Mouse (Mus musculus) gastrocnemius, postnatal 4 days (tissue): Measurements from ENCODE around the gene Acvrl1. TPM values are rescaled to one million over a fixed set of nuclear protein-coding genes. Genes with fewer than 3 reads are reported as not detected.

Experiments used
- DNase-seq, 2 experiments: peaks; one replicate each; pipeline ENCODE4 v3.0.0; 2021 to 2022; ENCODE audit warnings: low spot score in 2 of 2, mixed read lengths in 2 of 2
- microRNA-seq: library from miRNA; unstranded; fragments of <30 nt; microRNA quantifications from one replicate; pipeline ENCODE4 v1.2.0, GENCODE M21; 2021
- total RNA-seq, 2 experiments: library from RNA; stranded (reverse); gene quantifications; 2 replicates each; pipeline ENCODE4 v1.2.3; 2021

Gene Acvrl1
- total RNA-seq, 2 experiments from 2014 or later: 24.6 to 28.1 TPM

- DNase-seq: no peak
Observed at GRCm38 (mm10) chr15:101189981-101190761, 61.8 kb downstream of the Acvrl1 start.

- DNase-seq: no peak
Observed at GRCm38 (mm10) chr15:101190762-101191150, 62.4 kb downstream of the Acvrl1 start.

DNA sequence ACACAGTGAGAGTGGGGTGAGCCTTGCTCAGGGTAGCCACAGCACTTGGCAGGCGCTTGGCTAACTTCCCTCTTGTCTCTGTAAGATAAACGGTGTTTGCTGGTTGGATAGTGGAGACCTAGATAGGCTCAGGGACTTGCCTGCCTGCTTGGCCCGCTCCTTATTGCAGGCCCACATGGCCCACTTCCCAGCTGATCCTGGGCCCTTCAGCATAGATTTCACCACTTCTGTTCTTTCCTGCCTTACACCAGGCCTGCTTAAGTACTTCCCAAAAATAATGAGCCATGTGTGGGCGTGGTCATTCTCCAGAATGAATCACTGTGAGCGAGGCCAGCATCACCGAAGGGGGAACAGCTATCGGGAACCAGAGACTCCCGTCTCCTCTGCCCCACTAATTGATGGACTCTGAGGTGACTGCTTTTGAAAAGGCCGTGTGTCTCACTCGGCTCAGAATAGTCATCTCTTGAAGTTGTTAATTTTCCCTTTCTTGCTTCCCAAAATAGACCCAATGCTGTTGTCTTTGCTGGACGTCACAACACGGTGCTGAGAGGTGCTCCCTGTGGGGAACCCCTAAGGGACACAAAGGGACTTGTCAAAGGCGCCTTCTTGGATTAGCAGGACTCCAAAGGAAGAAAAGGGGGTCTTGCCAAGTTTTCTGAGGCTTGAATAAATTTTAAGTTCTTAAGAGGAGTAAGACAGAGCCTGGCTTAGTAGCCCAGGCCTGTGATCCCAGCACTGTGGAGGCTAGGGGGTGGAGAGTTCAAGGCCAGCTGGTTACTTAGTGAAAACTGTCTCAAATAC lies 63.3 kb downstream of the Acvrl1 start:
- peak in 1 of 2 experiments; percentile 47 for DNase-seq

DNA sequence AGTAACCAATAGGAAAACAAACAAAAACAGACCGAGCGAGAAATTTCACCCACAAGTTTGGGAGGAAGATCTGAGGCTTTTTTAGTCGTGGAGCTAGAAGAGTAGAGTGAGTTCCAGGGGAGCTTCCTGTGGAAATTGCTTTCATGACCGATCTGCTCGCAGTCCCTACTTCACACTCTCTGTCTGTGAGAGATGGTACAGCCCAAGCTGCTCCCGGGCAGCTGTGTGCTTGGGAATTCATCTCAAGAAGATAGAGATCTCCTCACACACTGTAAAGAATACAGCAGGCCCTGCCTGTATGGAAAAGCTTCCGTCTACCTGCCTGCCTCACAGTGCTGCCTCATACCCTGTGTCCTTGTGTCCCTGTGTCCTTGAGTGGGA lies 63.9 kb downstream of the Acvrl1 start:
- DNase-seq: no peak

- no peak for DNase-seq
Observed at GRCm38 (mm10) chr15:101192651-101193050, 64.3 kb downstream of the Acvrl1 start.

GRCm38 (mm10) chr15:101193971-101194370 lies 65.6 kb downstream of the Acvrl1 start:
- no peak for DNase-seq

Small RNA genes within 50 kb of the gene (microRNA-seq; reads per million reads assigned to microRNA genes)
- not detected for gene Mir6962

Other genes starting within 250 kb of the Acvrl1 start
- under 1 TPM; 0.27 to 0.34 TPM for gene Gm47841, start 81.1 kb upstream of the Acvrl1 start, total RNA-seq
- gene Fignl2, start 50.0 kb upstream of the Acvrl1 start, total RNA-seq: 1 to 10 TPM; 3.2 to 4.1 TPM
- gene Ankrd33, start 12.8 kb upstream of the Acvrl1 start, total RNA-seq: not detected
- gene Acvr1b, start 45.5 kb downstream of the Acvrl1 start, total RNA-seq: 10 to 100 TPM; 16.2 to 17.0 TPM
- 10 to 100 TPM; 14.1 to 14.7 TPM for gene Grasp, start 95.7 kb downstream of the Acvrl1 start, total RNA-seq
- 10 to 100 TPM; 25.3 to 26.0 TPM for gene Nr4a1, start 125.7 kb downstream of the Acvrl1 start, total RNA-seq
- 10 to 100 TPM; 24.8 to 25.8 TPM for gene Atg101, start 155.8 kb downstream of the Acvrl1 start, total RNA-seq
- gene 6030408B16Rik, start 164.7 kb downstream of the Acvrl1 start, total RNA-seq: under 1 TPM in 1 of 2 experiments, not detected in 1; 0.59 TPM
- 1 to 10 TPM; 2.7 to 3.4 TPM for gene Krt80, start 241.6 kb downstream of the Acvrl1 start, total RNA-seq